Mouse (Mus musculus) kidney, embryonic 15.5 days (tissue): ENCODE results near the gene Spem1. TPM values are rescaled to one million over a fixed set of nuclear protein-coding genes. Genes with fewer than 3 reads are reported as not detected.

Experiments
- ATAC-seq: fragments of 200-750 bp; cut with Nextera tagmentation; replicated peaks from 2 replicates; pipeline ENCODE4 v1.8.0; 2017; ENCODE audit warnings: moderate TSS enrichment; ENCODE audit not compliant: low FRiP score
- H3K27ac ChIP-seq: fragments of 300-500 bp; sonication (generic); 2 replicates; pipeline ENCODE4 v1.5.1; 2015; ENCODE audit warnings: mild to moderate bottlenecking, inconsistent platforms
- H3K27me3 ChIP-seq: fragments of 300-500 bp; sonication (generic); 2 replicates; pipeline ENCODE4 v1.6.1; 2015; ENCODE audit warnings: inconsistent platforms
- H3K36me3 ChIP-seq: fragments of 300-500 bp; sonication (generic); 2 replicates; pipeline ENCODE4 v1.6.1; 2015; ENCODE audit warnings: inconsistent platforms
- H3K4me1 ChIP-seq: fragments of 300-500 bp; sonication (generic); 2 replicates; pipeline ENCODE4 v1.6.1; 2015; ENCODE audit warnings: inconsistent platforms
- H3K4me2 ChIP-seq: fragments of 300-500 bp; sonication (generic); 2 replicates; pipeline ENCODE4 v1.6.1; 2015; ENCODE audit warnings: moderate library complexity, mild to moderate bottlenecking, inconsistent platforms
- H3K4me3 ChIP-seq: fragments of 300-500 bp; sonication (generic); replicated peaks from 2 replicates; pipeline ENCODE4 v1.5.1; 2015; ENCODE audit warnings: mild to moderate bottlenecking, inconsistent platforms
- H3K9ac ChIP-seq: fragments of 300-500 bp; sonication (generic); 2 replicates; pipeline ENCODE4 v1.6.1; 2015; ENCODE audit warnings: mild to moderate bottlenecking, inconsistent platforms
- H3K9me3 ChIP-seq: fragments of 300-500 bp; sonication (generic); replicated peaks from 2 replicates; pipeline ENCODE4 v1.6.1; 2016; ENCODE audit warnings: inconsistent platforms
- WGBS: fragments of 180-500 bp; shearing (Covaris S2); methylation state at CpG from one replicate; pipeline ENCODE4 v1.1.7; 2015; ENCODE audit warnings: mixed read lengths; 5-methylcytosine and 5-hydroxymethylcytosine counted together
- polyA plus RNA-seq: library from polyadenylated mRNA; unstranded; fragments of >200 nt; fragmentation: Nextera tagmentation; extraction: Ambion mirVana; gene quantifications from 2 replicates; pipeline ENCODE4 v1.2.1, GENCODE M21; 2015

Gene Spem1
- polyA plus RNA-seq, 1 experiment from 2014 or later: 0.14 TPM

DNA sequence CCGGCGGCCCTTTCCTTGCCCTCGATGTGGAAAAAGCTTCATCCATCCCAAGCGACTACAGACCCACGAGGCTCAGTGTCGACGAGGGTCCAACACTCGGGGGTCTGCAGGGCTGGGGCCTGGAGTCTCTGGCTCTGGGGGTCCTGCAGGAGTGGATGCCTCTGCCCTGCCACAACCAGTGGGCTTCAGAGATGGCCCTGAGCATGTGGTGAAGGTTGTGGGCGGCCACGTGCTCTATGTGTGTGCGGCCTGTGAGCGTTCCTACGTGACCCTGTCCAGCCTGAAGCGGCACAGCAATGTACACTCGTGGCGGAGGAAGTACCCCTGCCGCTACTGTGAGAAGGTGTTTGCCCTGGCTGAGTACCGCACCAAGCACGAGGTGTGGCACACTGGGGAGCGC is 45.5 kb downstream of the Spem1 start:
- Histone ChIP-seq H3K36me3 (peaks cover 15% of the 10 kb centered on the region; the same call in 1 of the 2 replicates), H3K9ac (no peak overlapping the region), H3K9me3 (no peaks in the 10 kb centered on the region), H3K4me1 (peaks cover 30% of the 10 kb centered on the region), H3K4me3 (no peak overlapping the region), H3K27me3 (no peaks in the 10 kb centered on the region), H3K27ac (no peak overlapping the region), H3K4me2 (no peak overlapping the region)
- ATAC-seq: no peak
- 88% methylated on average over 20 of the region's 20 CpGs for WGBS

DNA sequence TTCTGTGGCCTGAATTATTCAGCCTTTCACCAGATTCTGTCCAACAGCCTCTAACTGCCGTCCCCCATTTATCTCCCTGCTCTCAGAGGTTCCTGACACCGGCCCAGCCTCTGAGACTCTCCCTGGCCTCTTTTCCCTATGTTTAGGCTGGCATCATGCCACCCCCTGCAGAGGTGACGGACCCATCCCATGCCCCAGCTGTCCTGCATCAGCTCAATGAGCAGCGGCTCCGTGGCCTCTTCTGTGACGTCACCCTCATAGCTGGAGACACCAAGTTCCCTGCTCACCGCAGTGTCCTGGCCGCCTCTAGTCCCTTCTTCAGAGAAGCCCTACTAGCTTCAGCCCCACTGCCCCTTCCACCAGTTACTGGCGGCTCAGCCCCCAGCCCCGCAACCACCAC is 46.3 kb downstream of the Spem1 start:
- peaks cover 30% of the 10 kb centered on the region for H3K4me1 ChIP-seq
- no peak overlapping the region for H3K4me3 ChIP-seq
- H3K4me2 ChIP-seq: no peak overlapping the region
- no peaks in the 10 kb centered on the region for H3K27me3 ChIP-seq
- ATAC-seq: no peak
- WGBS: 56% methylated on average over 10 of the region's 10 CpGs
- no peak overlapping the region for H3K27ac ChIP-seq
- H3K9me3 ChIP-seq: no peaks in the 10 kb centered on the region
- peaks cover 15% of the 10 kb centered on the region; the same call in 1 of the 2 replicates for H3K36me3 ChIP-seq
- H3K9ac ChIP-seq: no peak overlapping the region

DNA sequence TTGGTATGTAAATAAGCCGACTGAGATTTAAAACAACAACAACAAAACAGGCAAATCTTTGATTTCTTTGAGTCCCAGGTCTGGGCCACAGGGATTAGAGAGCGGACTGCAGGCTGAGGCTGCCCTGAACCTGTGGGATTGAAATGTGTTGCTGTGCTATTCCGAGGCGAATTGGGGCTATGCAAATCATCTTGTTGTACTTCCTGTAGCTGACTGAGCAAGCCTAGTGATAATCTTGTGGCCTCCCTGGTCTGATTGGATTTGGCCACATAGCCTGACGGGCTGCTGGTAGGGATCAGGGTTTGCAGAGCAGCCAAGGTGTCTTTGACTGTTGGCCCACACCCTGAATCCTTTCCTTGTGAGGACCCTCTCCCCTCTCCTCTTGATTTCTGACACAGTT is 47.0 kb downstream of the Spem1 start:
- Histone ChIP-seq H3K27me3 (no peaks in the 10 kb centered on the region), H3K4me1 (peaks cover 30% of the 10 kb centered on the region), H3K36me3 (peaks cover 15% of the 10 kb centered on the region; the same call in 1 of the 2 replicates), H3K4me2 (no peak overlapping the region), H3K27ac (no peak overlapping the region), H3K9me3 (no peaks in the 10 kb centered on the region), H3K4me3 (no peak overlapping the region), H3K9ac (no peak overlapping the region)
- 63% methylated on average over 5 of the region's 5 CpGs for WGBS
- no peak for ATAC-seq

Other genes with a start within 250 kb of the Spem1 start
- gene Wrap53, start 241.9 kb downstream of the Spem1 start, polyA plus RNA-seq: 26.6 and 27.9 TPM in 2 replicates
- gene Trp53, start 241.8 kb downstream of the Spem1 start, polyA plus RNA-seq: 175 and 195 TPM in 2 replicates
- 11.2 and 13.5 TPM in 2 replicates for gene Atp1b2, start 216.2 kb downstream of the Spem1 start, polyA plus RNA-seq
- gene Shbg, start 204.3 kb downstream of the Spem1 start, polyA plus RNA-seq: 0.30 and 0.49 TPM in 2 replicates
- 17.8 and 23.1 TPM in 2 replicates for gene Sat2, start 200.2 kb downstream of the Spem1 start, polyA plus RNA-seq
- 29.2 TPM in 2 replicates for gene Fxr2, start 189.2 kb downstream of the Spem1 start, polyA plus RNA-seq
- gene Sox15, start 166.9 kb downstream of the Spem1 start, polyA plus RNA-seq: 0.18 and 0.19 TPM in 2 replicates
- gene Mpdu1, start 159.5 kb downstream of the Spem1 start, polyA plus RNA-seq: 71.8 and 78.0 TPM in 2 replicates
- 10.0 and 14.1 TPM in 2 replicates for gene Cd68, start 156.0 kb downstream of the Spem1 start, polyA plus RNA-seq
- gene Eif4a1, start 149.8 kb downstream of the Spem1 start, polyA plus RNA-seq: 586 and 589 TPM in 2 replicates
- 91.6 and 95.2 TPM in 2 replicates for gene Senp3, start 140.1 kb downstream of the Spem1 start, polyA plus RNA-seq
- 0.45 and 0.53 TPM in 2 replicates for gene Tnfsf13, start 136.4 kb downstream of the Spem1 start, polyA plus RNA-seq
- 9.1 and 11.1 TPM in 2 replicates for gene Tnfsf12, start 126.3 kb downstream of the Spem1 start, polyA plus RNA-seq
- 4.5 and 7.0 TPM in 2 replicates for gene Tnfsfm13, start 126.1 kb downstream of the Spem1 start, polyA plus RNA-seq
- gene Polr2a, start 63.5 kb downstream of the Spem1 start, polyA plus RNA-seq: 29.9 and 31.1 TPM in 2 replicates
- gene Slc35g3, start 60.2 kb downstream of the Spem1 start, polyA plus RNA-seq: 0.27 and 0.36 TPM in 2 replicates
- gene Zbtb4, start 56.3 kb downstream of the Spem1 start, polyA plus RNA-seq: 1.9 and 2.8 TPM in 2 replicates
- 11.4 and 12.3 TPM in 2 replicates for gene Chrnb1, start 26.2 kb downstream of the Spem1 start, polyA plus RNA-seq
- 2.0 and 2.5 TPM in 2 replicates for gene Fgf11, start 20.3 kb downstream of the Spem1 start, polyA plus RNA-seq
- 8.3 TPM in 2 replicates for gene Tmem102, start 16.6 kb downstream of the Spem1 start, polyA plus RNA-seq
- gene Gm39566, start 6.9 kb downstream of the Spem1 start, polyA plus RNA-seq: not detected in 2 replicates
- gene Spem2, start 3.7 kb downstream of the Spem1 start, polyA plus RNA-seq: not detected in 2 replicates
- gene Nlgn2, start 15.6 kb upstream of the Spem1 start, polyA plus RNA-seq: 5.6 and 7.6 TPM in 2 replicates
- gene Tmem256, start 16.3 kb upstream of the Spem1 start, polyA plus RNA-seq: 409 and 443 TPM in 2 replicates
- 96.5 and 105 TPM in 2 replicates for gene Plscr3, start 24.2 kb upstream of the Spem1 start, polyA plus RNA-seq
- gene Tnk1, start 36.5 kb upstream of the Spem1 start, polyA plus RNA-seq: 5.8 and 7.3 TPM in 2 replicates
- 0.32 TPM in 1 of 2 replicates, not detected in the other for gene Tmem95, start 55.8 kb upstream of the Spem1 start, polyA plus RNA-seq
- gene Kctd11, start 59.2 kb upstream of the Spem1 start, polyA plus RNA-seq: 9.4 and 10.1 TPM in 2 replicates
- 0.58 and 0.62 TPM in 2 replicates for gene Acap1, start 73.4 kb upstream of the Spem1 start, polyA plus RNA-seq
- gene 2810408A11Rik, start 78.8 kb upstream of the Spem1 start, polyA plus RNA-seq: 12.6 and 13.0 TPM in 2 replicates
- 9.3 and 10.8 TPM in 2 replicates for gene Neurl4, start 78.9 kb upstream of the Spem1 start, polyA plus RNA-seq
- gene Gps2, start 91.7 kb upstream of the Spem1 start, polyA plus RNA-seq: 77.8 and 86.2 TPM in 2 replicates
- gene Eif5a, start 99.8 kb upstream of the Spem1 start, polyA plus RNA-seq: 1,729 and 1,795 TPM in 2 replicates
- 6.3 and 7.5 TPM in 2 replicates for gene Ybx2, start 113.6 kb upstream of the Spem1 start, polyA plus RNA-seq
- gene Slc2a4, start 126.0 kb upstream of the Spem1 start, polyA plus RNA-seq: 17.3 and 22.1 TPM in 2 replicates
- gene Cldn7, start 142.6 kb upstream of the Spem1 start, polyA plus RNA-seq: 173 and 178 TPM in 2 replicates
- gene Ctdnep1, start 159.0 kb upstream of the Spem1 start, polyA plus RNA-seq: 31.0 and 31.7 TPM in 2 replicates
- 116 and 120 TPM in 2 replicates for gene Elp5, start 160.3 kb upstream of the Spem1 start, polyA plus RNA-seq
- gene Gabarap, start 169.0 kb upstream of the Spem1 start, polyA plus RNA-seq: 447 and 450 TPM in 2 replicates
- gene Phf23, start 173.6 kb upstream of the Spem1 start, polyA plus RNA-seq: 75.8 and 78.8 TPM in 2 replicates
- 38.2 and 43.2 TPM in 2 replicates for gene Dvl2, start 178.4 kb upstream of the Spem1 start, polyA plus RNA-seq
- 78.1 and 83.0 TPM in 2 replicates for gene Acadvl, start 193.2 kb upstream of the Spem1 start, polyA plus RNA-seq
- gene Dlg4, start 194.8 kb upstream of the Spem1 start, polyA plus RNA-seq: 12.9 and 15.2 TPM in 2 replicates
- 1.3 and 2.3 TPM in 2 replicates for gene Asgr1, start 231.9 kb upstream of the Spem1 start, polyA plus RNA-seq